Mouse (Mus musculus): ENCODE results near the gene Daam2. TPM values are rescaled to one million over a fixed set of nuclear protein-coding genes. Genes with fewer than 3 reads are reported as not detected.

Gene Daam2
- polyA plus RNA-seq, 1 experiment = 9.5 TPM

DNA sequence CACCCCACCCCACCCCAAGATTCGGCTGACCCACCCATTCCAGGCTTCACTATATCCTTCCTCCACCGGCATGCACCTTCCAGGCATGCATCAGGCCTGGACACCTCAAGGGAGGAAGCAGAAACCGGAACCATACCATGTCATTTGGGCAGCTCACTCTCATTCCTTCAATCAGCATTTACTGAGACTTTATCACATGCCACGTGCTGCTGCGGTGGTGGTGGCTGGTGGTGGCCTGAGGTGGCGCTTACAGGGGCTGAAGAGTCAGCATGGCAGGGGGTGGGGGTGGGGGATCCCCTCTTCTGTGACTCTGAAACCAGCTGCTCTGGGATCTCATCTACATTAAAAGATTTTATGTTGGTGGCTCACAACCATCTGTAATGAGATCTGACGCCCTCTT is 42.1 kb downstream of the Daam2 start:
- Histone ChIP-seq H3ac (ENCODE audit: control insufficient read depth, insufficient read length) (no peak overlapping the region), H3K4me3 (no peak overlapping the region)
- TF ChIP-seq USF1 (IDR thresholded peaks at IDR 0.05; ENCODE audit: low read depth) (no peak), POLR2AphosphoS2 (IDR thresholded peaks at IDR 0.05; ENCODE audit: insufficient read length, low read depth) (no peak), TCF12 (IDR thresholded peaks at IDR 0.05; ENCODE audit: insufficient read depth, poor library complexity, severe bottlenecking) (no peak), REST (IDR thresholded peaks at IDR 0.05; ENCODE audit: insufficient read depth, insufficient read length) (no peak), MAX (IDR thresholded peaks at IDR 0.05; ENCODE audit: low read depth) (no peak), E2F4 (IDR thresholded peaks at IDR 0.05; ENCODE audit: insufficient read depth) (no peak), CEBPB (IDR thresholded peaks at IDR 0.05; ENCODE audit: insufficient read depth, poor library complexity, severe bottlenecking) (no peak), SRF (IDR thresholded peaks at IDR 0.05; ENCODE audit: control insufficient read depth, insufficient read length, low read depth) (no peak), POLR2A (IDR thresholded peaks at IDR 0.05; ENCODE audit: insufficient read length, low read depth) (no peak), MYOG (IDR thresholded peaks at IDR 0.05; ENCODE audit: control insufficient read depth in 1 of 3, insufficient read depth in 1 of 3, insufficient read length in 2 of 3, low read depth in 2 of 3) (no peak), TCF3 (IDR thresholded peaks at IDR 0.05; ENCODE audit: insufficient read length, low read depth) (no peak), MYOD1 (IDR thresholded peaks at IDR 0.05; ENCODE audit: control insufficient read depth in 1 of 3, insufficient read length in 2 of 3, low read depth in 2 of 3) (no peak)

DNA sequence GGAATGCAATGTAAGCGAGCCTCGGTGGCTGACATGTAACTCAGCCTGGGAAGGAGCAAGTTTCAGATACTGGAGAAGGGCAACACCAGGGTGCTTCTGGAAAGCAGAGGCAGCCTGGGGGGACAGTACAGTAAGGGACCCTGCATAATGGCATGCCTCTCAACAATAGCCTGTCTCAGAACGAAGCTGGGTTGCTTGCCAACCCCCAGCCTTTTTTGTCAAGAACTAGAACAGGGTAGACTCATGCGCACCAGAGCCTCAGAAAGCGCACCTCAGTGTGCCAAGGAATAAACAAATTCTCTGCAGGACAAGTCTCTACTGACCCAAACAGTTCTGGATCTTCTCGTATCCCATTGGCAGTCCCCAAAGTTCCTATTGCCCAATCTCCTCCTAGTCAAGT is 43.5 kb downstream of the Daam2 start:
- no peak for TF ChIP-seq MYOD1 (IDR thresholded peaks at IDR 0.05; ENCODE audit: control insufficient read depth in 1 of 3, insufficient read length in 2 of 3, low read depth in 2 of 3)
- TF ChIP-seq TCF12 (IDR thresholded peaks at IDR 0.05; ENCODE audit: insufficient read depth, poor library complexity, severe bottlenecking) = no peak
- TF ChIP-seq REST (IDR thresholded peaks at IDR 0.05; ENCODE audit: insufficient read depth, insufficient read length) = no peak
- TF ChIP-seq POLR2A (IDR thresholded peaks at IDR 0.05; ENCODE audit: insufficient read length, low read depth) = no peak
- no peak overlapping the region for H3K4me3 ChIP-seq
- H3K4me2 ChIP-seq (ENCODE audit: low read depth) = no peak overlapping the region
- no peaks in the 10 kb centered on the region for H3K79me2 ChIP-seq (ENCODE audit: control insufficient read depth, insufficient read depth)
- no peak overlapping the region for H3ac ChIP-seq (ENCODE audit: control insufficient read depth, insufficient read length)
- no peaks in the 10 kb centered on the region for H3K36me3 ChIP-seq (ENCODE audit: control insufficient read depth, insufficient read depth)
- H3K27me3 ChIP-seq (ENCODE audit: control insufficient read depth, insufficient read depth, insufficient read length) = no peaks in the 10 kb centered on the region

More for the DNA sequence above, 42.1 kb downstream of the Daam2 start:
- Histone ChIP-seq H3K79me2 (ENCODE audit: control insufficient read depth, insufficient read depth) (no peaks in the 10 kb centered on the region), H3K27me3 (ENCODE audit: control insufficient read depth, insufficient read depth, insufficient read length) (no peaks in the 10 kb centered on the region), H3K36me3 (ENCODE audit: control insufficient read depth, insufficient read depth) (no peaks in the 10 kb centered on the region), H3K4me2 (ENCODE audit: low read depth) (no peak overlapping the region)

DNA sequence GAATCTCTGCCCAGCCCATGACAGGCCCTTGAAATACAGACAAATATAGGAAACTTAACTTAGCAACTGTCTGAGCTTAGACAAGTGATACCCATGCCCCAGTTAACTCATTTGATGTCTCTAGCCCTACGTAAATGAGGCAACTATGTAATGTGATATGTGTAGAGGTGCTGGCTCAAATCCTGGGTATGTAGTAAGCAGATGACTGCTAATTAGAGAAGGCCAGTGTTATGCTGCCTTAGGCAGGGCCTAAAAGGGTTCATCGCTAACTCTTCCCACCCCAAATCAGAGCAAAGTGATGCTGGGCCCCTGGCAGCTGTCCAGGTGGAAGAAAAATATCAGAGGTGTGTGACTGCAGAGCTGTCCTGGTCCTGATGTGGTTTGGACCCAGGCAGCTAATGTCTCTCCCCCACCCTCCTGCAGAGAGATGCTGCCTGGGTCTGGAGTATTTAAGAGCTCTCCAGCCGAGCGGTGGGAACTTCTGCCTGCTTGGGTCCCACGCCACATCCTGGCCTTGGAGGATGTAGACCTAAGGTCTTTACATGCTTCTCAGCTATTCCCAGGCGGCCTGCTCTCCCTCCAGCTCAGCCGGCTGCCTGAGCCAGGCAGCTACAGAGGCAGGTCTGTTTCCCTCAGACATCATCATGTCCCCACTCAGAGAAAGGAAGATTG is 44.4 kb downstream of the Daam2 start:
- Histone ChIP-seq H3K4me3 (no peak overlapping the region), H3K27me3 (ENCODE audit: control insufficient read depth, insufficient read depth, insufficient read length) (no peaks in the 10 kb centered on the region), H3K79me2 (ENCODE audit: control insufficient read depth, insufficient read depth) (no peaks in the 10 kb centered on the region), H3K4me2 (ENCODE audit: low read depth) (no peak overlapping the region), H3K36me3 (ENCODE audit: control insufficient read depth, insufficient read depth) (no peaks in the 10 kb centered on the region), H3ac (ENCODE audit: control insufficient read depth, insufficient read length) (no peak overlapping the region)
- no peak for TF ChIP-seq TCF3 (IDR thresholded peaks at IDR 0.05; ENCODE audit: insufficient read length, low read depth)
- no peak for TF ChIP-seq REST (IDR thresholded peaks at IDR 0.05; ENCODE audit: insufficient read depth, insufficient read length)
- no peak for TF ChIP-seq CEBPB (IDR thresholded peaks at IDR 0.05; ENCODE audit: insufficient read depth, poor library complexity, severe bottlenecking)
- no peak for TF ChIP-seq E2F4 (IDR thresholded peaks at IDR 0.05; ENCODE audit: insufficient read depth)
- TF ChIP-seq POLR2A (IDR thresholded peaks at IDR 0.05; ENCODE audit: insufficient read length, low read depth) = no peak
- no peak for TF ChIP-seq TCF12 (IDR thresholded peaks at IDR 0.05; ENCODE audit: insufficient read depth, poor library complexity, severe bottlenecking)
- no peak for TF ChIP-seq POLR2AphosphoS2 (IDR thresholded peaks at IDR 0.05; ENCODE audit: insufficient read length, low read depth)
- TF ChIP-seq SRF (IDR thresholded peaks at IDR 0.05; ENCODE audit: control insufficient read depth, insufficient read length, low read depth) = no peak
- TF ChIP-seq USF1 (IDR thresholded peaks at IDR 0.05; ENCODE audit: low read depth) = no peak
- TF ChIP-seq MYOD1 (IDR thresholded peaks at IDR 0.05; ENCODE audit: control insufficient read depth in 1 of 3, insufficient read length in 2 of 3, low read depth in 2 of 3) = no peak
- no peak for TF ChIP-seq MYOG (IDR thresholded peaks at IDR 0.05; ENCODE audit: control insufficient read depth in 1 of 3, insufficient read depth in 1 of 3, insufficient read length in 2 of 3, low read depth in 2 of 3)
- no peak for TF ChIP-seq MAX (IDR thresholded peaks at IDR 0.05; ENCODE audit: low read depth)

DNA sequence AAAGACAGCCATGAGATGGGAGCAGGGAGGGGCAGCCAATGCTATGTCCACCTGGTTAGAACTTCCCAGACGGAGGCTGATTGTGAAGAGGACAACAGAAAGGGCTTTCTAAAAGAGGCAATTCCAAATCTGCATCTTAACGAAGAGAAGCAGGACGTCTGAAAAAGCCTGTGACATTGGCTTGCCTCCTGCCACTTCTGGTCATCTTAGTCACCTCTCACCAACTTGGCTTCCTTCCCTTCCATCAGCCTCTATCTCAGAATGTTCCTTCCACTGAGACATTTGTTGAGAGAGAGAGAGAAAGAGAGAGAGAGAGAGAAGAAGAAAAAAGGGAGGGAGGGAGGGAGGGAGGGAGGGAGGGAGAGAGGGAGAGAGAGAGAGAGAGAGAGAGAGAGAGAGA is 47.1 kb downstream of the Daam2 start:
- Histone ChIP-seq H3K79me2 (ENCODE audit: control insufficient read depth, insufficient read depth) (no peaks in the 10 kb centered on the region), H3K36me3 (ENCODE audit: control insufficient read depth, insufficient read depth) (no peaks in the 10 kb centered on the region), H3K4me3 (no peak overlapping the region), H3K4me2 (ENCODE audit: low read depth) (no peak overlapping the region), H3ac (ENCODE audit: control insufficient read depth, insufficient read length) (no peak overlapping the region), H3K27me3 (ENCODE audit: control insufficient read depth, insufficient read depth, insufficient read length) (no peaks in the 10 kb centered on the region)
- TF ChIP-seq TCF3 (IDR thresholded peaks at IDR 0.05; ENCODE audit: insufficient read length, low read depth) (no peak), USF1 (IDR thresholded peaks at IDR 0.05; ENCODE audit: low read depth) (no peak), POLR2A (IDR thresholded peaks at IDR 0.05; ENCODE audit: insufficient read length, low read depth) (no peak), REST (IDR thresholded peaks at IDR 0.05; ENCODE audit: insufficient read depth, insufficient read length) (no peak), E2F4 (IDR thresholded peaks at IDR 0.05; ENCODE audit: insufficient read depth) (no peak), CEBPB (IDR thresholded peaks at IDR 0.05; ENCODE audit: insufficient read depth, poor library complexity, severe bottlenecking) (no peak), TCF12 (IDR thresholded peaks at IDR 0.05; ENCODE audit: insufficient read depth, poor library complexity, severe bottlenecking) (no peak), POLR2AphosphoS2 (IDR thresholded peaks at IDR 0.05; ENCODE audit: insufficient read length, low read depth) (no peak), MYOD1 (IDR thresholded peaks at IDR 0.05; ENCODE audit: control insufficient read depth in 1 of 3, insufficient read length in 2 of 3, low read depth in 2 of 3) (no peak), MYOG (IDR thresholded peaks at IDR 0.05; ENCODE audit: control insufficient read depth in 1 of 3, insufficient read depth in 1 of 3, insufficient read length in 2 of 3, low read depth in 2 of 3) (no peak), MAX (IDR thresholded peaks at IDR 0.05; ENCODE audit: low read depth) (no peak), SRF (IDR thresholded peaks at IDR 0.05; ENCODE audit: control insufficient read depth, insufficient read length, low read depth) (no peak)
